Mouse (Mus musculus) Patski (cell line): ENCODE measurements around the gene Kcnq4. TPM values are rescaled to one million over a fixed set of nuclear protein-coding genes. Genes with fewer than 3 reads are reported as not detected.
A peak's percentile ranks its signal among the peaks of the same experiment; 100 is the strongest.

ENCODE experiments used
- ATAC-seq: fragments of 100-300 bp; one replicate; pipeline ENCODE4 v1.8.0; 2021
- CTCF ChIA-PET: fragments of 350-600 bp; sonication (Branson Sonifier 250); formaldehyde crosslinking; loops from one replicate; lab custom pipeline; 2022; ENCODE audit warnings: inconsistent platforms; lab: Charles Lee
- POLR2A ChIA-PET: fragments of 350-600 bp; sonication (Branson Sonifier 250); formaldehyde crosslinking; loops from one replicate; lab custom pipeline; 2022; ENCODE audit warnings: antibody characterized with exemption, inconsistent platforms; lab: Charles Lee
- DNase-seq: peaks from one replicate; pipeline ENCODE4 v3.0.0-alpha.2; 2011; ENCODE audit warnings: low read depth, low spot score
- H3K27me3 ChIP-seq: fragments of 371-371 bp; one replicate; pipeline ENCODE4 v1.5.1; 2021
- CTCF ChIP-seq: fragments of 100-300 bp; IDR thresholded peaks from one replicate; pipeline ENCODE4 v1.5.1; 2021
- in situ Hi-C: fragments of 300-500 bp; cut with MboI; formaldehyde crosslinking; loops from 3 replicates; pipeline ENCODE4 v1.11.1; 2018; ENCODE audit warnings: low pct_unique_long_range_greater_than_20kb, mixed read lengths
- polyA plus RNA-seq: library from polyadenylated mRNA; unstranded; gene quantifications from one replicate; pipeline ENCODE4 v1.2.3, GENCODE M21; 2021

Gene Kcnq4
- polyA plus RNA-seq, 1 experiment from 2014 or later = 0.12 TPM

DNA sequence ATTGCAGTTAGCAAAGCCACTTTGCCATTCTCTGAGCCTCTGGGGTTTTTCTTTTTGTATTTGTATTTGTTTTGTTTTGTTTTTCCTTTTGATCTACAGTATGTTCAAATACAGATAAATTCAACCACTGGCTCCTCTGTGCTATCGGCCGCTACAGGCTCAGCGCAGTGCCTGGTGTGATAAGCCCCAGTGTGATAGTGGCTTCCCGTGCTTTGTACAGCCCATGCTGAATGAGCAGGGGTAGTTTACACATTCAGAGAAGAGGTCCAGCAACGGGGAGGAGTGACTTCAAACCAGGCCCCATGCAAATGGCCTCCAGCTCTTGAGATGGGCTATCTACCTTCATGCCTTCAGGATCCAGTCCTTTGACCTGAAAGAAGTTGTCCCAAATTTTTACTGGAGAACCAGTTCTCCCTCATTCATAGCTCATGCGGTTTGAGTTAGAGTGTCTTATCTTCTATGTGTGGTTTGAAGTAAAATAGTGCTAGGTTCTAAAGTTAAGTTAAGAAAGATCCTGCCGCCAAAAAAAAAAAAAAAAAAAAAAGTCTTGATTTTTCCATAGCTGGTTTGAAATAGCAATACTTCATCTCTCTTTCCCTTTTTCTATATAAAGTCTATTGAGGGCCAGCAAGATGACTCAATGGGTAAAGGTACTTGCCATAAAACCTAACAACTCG lies 73.5 kb downstream of the Kcnq4 start:
- no peak for ATAC-seq
- POLR2A ChIA-PET = interaction anchor here (0.6 kb wide), 1 partner anchor 16 kb away, joined by 3 read pairs; no protein-coding TSS in a partner anchor

DNA sequence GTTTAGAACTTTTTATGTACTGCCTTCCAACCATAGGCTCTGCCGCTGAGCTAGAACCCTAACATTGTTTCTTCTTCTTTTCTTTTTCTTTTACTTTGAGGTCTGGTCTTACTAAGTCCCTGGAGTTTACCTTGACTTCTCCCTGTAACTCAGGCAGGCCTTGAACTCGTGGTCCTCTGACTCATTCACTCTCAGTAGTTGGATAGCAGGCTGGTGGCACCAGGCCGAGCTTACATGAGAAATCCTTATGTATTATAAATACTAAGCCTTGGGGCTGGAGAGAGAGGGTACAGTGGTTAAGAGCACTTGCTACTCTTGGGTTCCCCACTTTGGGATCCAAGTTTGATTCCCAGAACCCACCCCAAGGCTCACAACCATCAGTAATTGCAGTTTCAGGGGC lies 74.8 kb downstream of the Kcnq4 start:
- in situ Hi-C loops = no loop called here
- TF ChIP-seq CTCF = no peak
- ChIA-PET CTCF (no interaction called here), POLR2A (no interaction called here)
- ATAC-seq (no peak), DNase-seq (no peak)
- no peaks in the 10 kb centered on the region for H3K27me3 ChIP-seq

More for the DNA sequence above, 73.5 kb downstream of the Kcnq4 start:
- H3K27me3 ChIP-seq = no peaks in the 10 kb centered on the region
- DNase-seq = no peak
- no peak for TF ChIP-seq CTCF
- CTCF ChIA-PET = no interaction called here
- in situ Hi-C loops = loop anchor here (5.0 kb wide), 1 partner anchor 283 kb away; no protein-coding TSS in a partner anchor

DNA sequence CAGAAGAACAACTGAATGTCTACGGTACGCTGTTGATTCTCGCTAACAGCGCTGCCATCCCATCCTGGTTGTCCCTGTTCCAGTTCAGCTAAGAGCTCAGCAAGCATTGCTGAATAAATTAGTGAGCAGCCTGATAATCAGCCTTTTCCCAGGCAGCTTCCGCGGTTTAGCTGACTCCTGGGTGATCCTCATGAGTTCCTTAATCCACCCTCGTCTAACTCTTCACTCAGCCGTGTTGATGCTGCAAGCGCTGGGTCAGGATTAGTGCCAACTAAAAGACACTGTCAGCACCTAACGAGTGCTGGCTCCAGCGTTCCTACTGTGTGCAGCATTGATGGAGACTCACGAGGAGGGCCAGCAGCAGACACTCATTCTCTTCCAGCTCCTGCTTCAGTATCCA lies 77.4 kb downstream of the Kcnq4 start:
- ChIA-PET POLR2A (interaction anchor here (0.5 kb wide), 1 partner anchor 102 kb away, joined by 6 read pairs; no protein-coding TSS in a partner anchor), CTCF (no interaction called here)
- in situ Hi-C loops = no loop called here
- no peak for TF ChIP-seq CTCF
- no peak for ATAC-seq
- DNase-seq = no peak
- H3K27me3 ChIP-seq = peaks cover 8% of the 10 kb centered on the region

DNA sequence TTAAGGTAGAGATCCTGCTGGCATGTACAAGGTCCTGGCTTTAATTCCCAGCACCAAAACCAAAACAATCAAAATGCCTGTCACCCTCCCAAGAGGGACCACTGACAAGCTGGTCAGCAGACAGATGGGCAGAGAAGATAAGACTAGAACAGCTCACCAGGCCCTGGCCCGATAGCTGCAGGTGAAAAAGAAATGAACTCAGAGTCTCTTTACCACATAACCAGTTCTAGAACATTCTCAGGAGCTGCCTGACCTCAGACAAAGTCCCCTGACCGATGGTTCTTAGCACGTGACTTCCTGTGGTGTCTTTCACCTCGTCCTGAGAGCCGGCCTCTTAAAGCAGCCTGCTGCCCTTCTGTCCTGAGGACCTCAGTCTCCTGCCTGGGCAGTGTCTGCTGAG lies 78.8 kb downstream of the Kcnq4 start:
- peaks cover 8% of the 10 kb centered on the region for H3K27me3 ChIP-seq
- POLR2A ChIA-PET = no interaction called here
- ATAC-seq (no peak), DNase-seq (no peak)
- CTCF ChIA-PET = interaction anchor here (1.2 kb wide), 1 partner anchor 80 kb away, joined by 4 read pairs; no protein-coding TSS in a partner anchor
- no peak for TF ChIP-seq CTCF
- in situ Hi-C loops = no loop called here

GRCm38 (mm10) chr4:120668551-120668950 lies 79.9 kb downstream of the Kcnq4 start:
- H3K27me3 ChIP-seq = peaks cover 8% of the 10 kb centered on the region
- TF ChIP-seq CTCF = no peak

DNA sequence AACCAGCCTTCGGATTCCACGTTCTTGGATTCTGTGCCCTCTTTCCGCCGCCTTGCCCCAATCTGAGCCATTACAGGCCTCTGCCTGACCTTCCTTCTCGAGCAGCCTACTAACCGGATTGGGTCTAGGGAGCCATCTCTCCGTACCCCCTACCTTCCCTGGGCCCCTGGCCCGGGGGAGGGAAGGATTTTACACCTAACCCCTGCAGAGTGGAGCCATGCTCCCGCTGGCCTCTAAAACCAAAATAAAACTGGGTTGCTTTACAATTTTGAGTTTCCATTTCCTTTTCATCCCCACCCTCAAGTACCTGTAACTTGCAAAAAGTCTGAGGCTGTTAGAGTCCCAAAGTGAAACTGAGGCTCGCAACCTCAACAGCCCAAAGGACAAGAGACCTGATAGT lies 80.9 kb downstream of the Kcnq4 start:
- POLR2A ChIA-PET = no interaction called here
- TF ChIP-seq CTCF = no peak
- in situ Hi-C loops = no loop called here
- DNase-seq (no peak), ATAC-seq (no peak)
- H3K27me3 ChIP-seq = peaks cover 8% of the 10 kb centered on the region
- CTCF ChIA-PET = no interaction called here

More at GRCm38 (mm10) chr4:120668551-120668950, 79.9 kb downstream of the Kcnq4 start:
- in situ Hi-C loops = no loop called here
- no peak for DNase-seq
- POLR2A ChIA-PET = no interaction called here
- no peak for ATAC-seq
- CTCF ChIA-PET = interaction anchor here (1.2 kb wide), 1 partner anchor 79 kb away, joined by 4 read pairs; no protein-coding TSS in a partner anchor

DNA sequence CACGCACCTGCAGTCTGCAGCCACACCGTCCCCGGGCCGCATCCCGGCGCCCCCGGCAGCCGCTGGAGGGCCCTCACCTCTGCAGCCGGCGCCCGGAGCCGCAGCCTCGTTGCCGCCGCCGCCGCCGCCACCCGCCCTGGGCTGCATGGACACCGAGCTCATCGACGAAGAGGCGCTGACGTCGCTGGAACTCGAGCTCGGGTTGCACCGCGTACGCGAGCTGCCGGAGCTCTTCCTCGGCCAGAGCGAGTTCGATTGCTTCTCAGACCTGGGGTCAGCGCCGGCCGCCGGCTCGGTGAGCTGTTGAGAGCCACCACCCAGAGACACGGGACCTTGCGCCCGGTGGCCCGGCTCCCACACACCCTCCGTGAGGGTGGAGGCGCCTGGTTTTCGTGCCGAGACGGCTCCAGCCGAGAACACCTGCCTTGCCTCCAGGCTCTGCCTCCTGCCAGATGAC lies 81.3 kb downstream of the Kcnq4 start:
- ChIA-PET POLR2A (no interaction called here), CTCF (no interaction called here)
- TF ChIP-seq CTCF = no peak
- DNase-seq (no peak), ATAC-seq (no peak)
- peaks cover 8% of the 10 kb centered on the region for H3K27me3 ChIP-seq
- in situ Hi-C loops = no loop called here

GRCm38 (mm10) chr4:120666358-120667024 lies 81.9 kb downstream of the Kcnq4 start, which contains the start of gene Cited4:
TSS of gene Cited4 (plus strand) at chr4:120666572.
- ATAC-seq (peak; percentile 17), DNase-seq (no peak)
- POLR2A ChIA-PET = interaction anchor here (0.6 kb wide), 1 partner anchor 310 kb away, joined by 3 read pairs; no protein-coding TSS in a partner anchor
- TF ChIP-seq CTCF = no peak
- peaks cover 8% of the 10 kb centered on the region for H3K27me3 ChIP-seq
- in situ Hi-C loops = no loop called here
- CTCF ChIA-PET = no interaction called here

DNA sequence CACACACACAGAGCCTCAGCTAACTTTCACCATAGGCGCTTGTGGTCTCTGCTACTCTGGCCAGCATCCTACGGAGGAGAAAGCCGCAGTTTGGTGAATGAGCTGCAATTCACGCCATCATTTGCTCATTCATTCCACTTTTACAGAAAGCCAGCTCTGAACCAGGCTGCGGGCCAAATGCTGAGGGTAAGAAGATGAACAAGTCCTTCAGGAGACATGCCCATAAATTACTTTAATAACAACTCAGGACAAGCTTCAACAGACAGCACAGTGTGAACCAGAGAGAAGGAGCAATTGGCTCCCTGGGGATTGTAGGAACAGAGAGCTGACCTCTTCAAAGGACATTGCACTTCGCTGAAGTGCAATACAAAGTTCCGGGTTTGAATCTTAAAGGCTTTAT lies 82.6 kb downstream of the Kcnq4 start:
- TF ChIP-seq CTCF = no peak
- ChIA-PET POLR2A (interaction anchor here (0.6 kb wide), 1 partner anchor 311 kb away, joined by 3 read pairs; no protein-coding TSS in a partner anchor), CTCF (no interaction called here)
- in situ Hi-C loops = no loop called here
- H3K27me3 ChIP-seq = peaks cover 8% of the 10 kb centered on the region
- no peak for DNase-seq
- ATAC-seq = no peak

- peaks cover 8% of the 10 kb centered on the region for H3K27me3 ChIP-seq
- DNase-seq = no peak
- TF ChIP-seq CTCF = no peak
- in situ Hi-C loops = no loop called here
- ChIA-PET CTCF (no interaction called here), POLR2A (no interaction called here)
- no peak for ATAC-seq
These were observed 83.2 kb downstream of the Kcnq4 start for GRCm38 (mm10) chr4:120665144-120665700.
